ENCODE assay signal across 25 mouse cellular contexts in the genomic region with DNA sequence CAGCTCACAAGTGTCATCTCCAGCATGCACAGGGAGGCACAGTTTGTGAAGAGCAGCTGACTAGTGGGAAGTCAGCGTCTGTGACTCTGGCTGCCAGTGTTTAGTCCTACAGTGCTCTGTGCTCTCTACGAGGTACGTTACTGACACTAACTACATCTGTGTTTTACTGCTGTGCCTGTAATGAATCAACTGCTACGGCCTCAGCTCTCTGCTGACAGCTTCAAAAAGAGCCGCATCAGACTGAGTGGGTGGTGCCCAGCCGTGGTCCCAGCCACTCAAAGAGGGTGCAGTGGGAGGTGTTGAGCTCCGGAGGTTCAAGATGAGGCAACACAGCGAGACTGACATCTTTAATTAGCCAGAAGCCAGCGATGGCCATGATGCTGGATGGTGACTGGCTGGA. TPM values are rescaled to one million over a fixed set of nuclear protein-coding genes. Genes with fewer than 3 reads are reported as not detected.
A peak's percentile ranks its signal among the peaks of the same experiment; 100 is the strongest.
DNase-seq lines count a peak whose midpoint lies in the region; ATAC-seq lines count a peak whose summit lies in the region.
"Had no signal": no experiment of that assay in that cellular context is flagged by ENCODE, and none has a peak within 500 bp of the region (broad histone marks: within the 10 kb centered on the region; RNA-seq: fewer than 3 reads in every experiment).

No protein-coding gene starts in this region.

- DNase-seq in heart, adult 11 months: peak; percentile 91
- DNase-seq in kidney, postnatal 10 days: peak; percentile 28
- peak; percentile 71 for DNase-seq in MN1 (ENCODE audit: low spot score)
- peak; percentile 71 to 88 for DNase-seq in layer of hippocampus, adult 18-20 months (ENCODE audit: low spot score in 2 of 2)
- no peak for DNase-seq in lung, adult 18-20 months
- no peak for DNase-seq in lung, postnatal 25 days (ENCODE audit: low spot score)

- H3K4me1 ChIP-seq in heart, embryonic 12.5 days (replicated peaks): peaks cover 31% of the 10 kb centered on the region
- H3K4me1 ChIP-seq in kidney, embryonic 16.5 days (ENCODE audit: insufficient read depth, low read length): peaks cover 27% of the 10 kb centered on the region

- ATAC-seq in heart, embryonic 12.5 days (ENCODE audit: insufficient number of reproducible peaks, low FRiP score): no peak
- no peak for ATAC-seq in kidney, embryonic 16.5 days (ENCODE audit: low FRiP score, low TSS enrichment)
- ATAC-seq: forebrain, embryonic 15.5 days; hindbrain, embryonic 16.5 days; midbrain, embryonic 15.5 days had no signal

- H3K4me3 ChIP-seq in heart, embryonic 12.5 days: no peak overlapping the region
- H3K4me3 ChIP-seq in kidney, embryonic 16.5 days (ENCODE audit: low read length): no peak overlapping the region
- H3K4me3 ChIP-seq: embryonic facial prominence, embryonic 15.5 days; forebrain, embryonic 15.5 days; hindbrain, embryonic 10.5 days; intestine, embryonic 15.5 days; left cerebral cortex, adult 2 months; liver, embryonic 13.5 days; lung, embryonic 15.5 days; midbrain, embryonic 15.5 days had no signal

- no peaks in the 10 kb centered on the region for H3K9me3 ChIP-seq in heart, embryonic 12.5 days (replicated peaks)
- H3K9me3 ChIP-seq in kidney, embryonic 16.5 days (ENCODE audit: low read length): no peaks in the 10 kb centered on the region
- H3K9me3 ChIP-seq: embryonic facial prominence, embryonic 15.5 days; forebrain, embryonic 15.5 days; G1E; hindbrain, embryonic 10.5 days; intestine, embryonic 15.5 days; liver, embryonic 13.5 days; lung, embryonic 15.5 days; midbrain, embryonic 15.5 days had no signal

- whole genome bisulfite sequencing in heart, embryonic 12.5 days: 56% methylated on average over 9 of the region's 9 CpGs
- WGBS in kidney, embryonic 16.5 days: 27% methylated on average over 9 of the region's 9 CpGs

- H3K36me3 ChIP-seq in heart, embryonic 12.5 days: peaks cover 77% of the 10 kb centered on the region
- H3K36me3 ChIP-seq in kidney, embryonic 16.5 days (ENCODE audit: insufficient read depth, low read length): peaks cover 64% of the 10 kb centered on the region
- H3K36me3 ChIP-seq: G1E had no signal

- no peaks in the 10 kb centered on the region for H3K27me3 ChIP-seq in heart, embryonic 12.5 days (replicated peaks)
- H3K27me3 ChIP-seq in kidney, embryonic 16.5 days (ENCODE audit: insufficient read depth, low read length): no peaks in the 10 kb centered on the region
- H3K27me3 ChIP-seq: CH12.LX; embryonic facial prominence, embryonic 15.5 days; forebrain, embryonic 15.5 days; intestine, embryonic 15.5 days; lung, embryonic 15.5 days; midbrain, embryonic 15.5 days had no signal

- no peak overlapping the region for H3K4me2 ChIP-seq in heart, embryonic 12.5 days
- no peak overlapping the region for H3K4me2 ChIP-seq in kidney, embryonic 16.5 days (replicated peaks; ENCODE audit: low read depth, low read length)
- H3K4me2 ChIP-seq: embryonic facial prominence, embryonic 15.5 days; forebrain, embryonic 15.5 days; intestine, embryonic 15.5 days; liver, embryonic 13.5 days; lung, embryonic 15.5 days; midbrain, embryonic 15.5 days had no signal

- H3K9ac ChIP-seq in heart, embryonic 12.5 days: no peak overlapping the region
- H3K9ac ChIP-seq in kidney, embryonic 16.5 days (replicated peaks; ENCODE audit: low read length): no peak overlapping the region
- H3K9ac ChIP-seq: embryonic facial prominence, embryonic 15.5 days; forebrain, embryonic 15.5 days; intestine, embryonic 15.5 days; liver, embryonic 13.5 days; lung, embryonic 15.5 days; midbrain, embryonic 15.5 days had no signal

- no peak overlapping the region for H3K27ac ChIP-seq in heart, embryonic 12.5 days (ENCODE audit: poor library complexity, severe bottlenecking)
- H3K27ac ChIP-seq in kidney, embryonic 16.5 days (ENCODE audit: low read length): no peak overlapping the region
- H3K27ac ChIP-seq: embryonic facial prominence, embryonic 15.5 days; forebrain, embryonic 15.5 days; hindbrain, embryonic 10.5 days; intestine, embryonic 15.5 days; left cerebral cortex, adult 2 months; liver, embryonic 13.5 days; lung, embryonic 15.5 days; midbrain, embryonic 15.5 days had no signal

RNA-seq across cellular contexts. Expression of gene Ctrb1, which starts 21.3 kb away (rescaled TPM):
- polyA plus RNA-seq in heart, embryonic 12.5 days (2016; fragmentation: Nextera tagmentation; extraction: Ambion mirVana): not detected in 2 replicates
- polyA plus RNA-seq in kidney, embryonic 16.5 days (2015; fragmentation: Nextera tagmentation; extraction: Ambion mirVana): 0.35 TPM in 1 of 2 replicates, not detected in the other
- not detected for total RNA-seq in layer of hippocampus, adult 18-20 months (2021)
- total RNA-seq: CH12.LX; common myeloid progenitor, adult 5-6 weeks; G1E; gastrocnemius, postnatal 36 days; left cerebral cortex, adult 2 months; left cerebral cortex, postnatal 36 days; megakaryocyte-erythroid progenitor cell, adult 5-6 weeks; neutrophil, adult 5-6 weeks had no signal
- polyA plus RNA-seq: forebrain, embryonic 15.5 days; G1E; heart, postnatal 0 days; hindbrain, embryonic 10.5 days; hindbrain, embryonic 16.5 days had no signal

RNA-seq across cellular contexts. Expression of gene Bcar1, which starts 31.5 kb away (rescaled TPM):
- 46.4 and 47.2 TPM in 2 replicates for polyA plus RNA-seq in heart, embryonic 12.5 days (2016; fragmentation: Nextera tagmentation; extraction: Ambion mirVana)
- 49.6 and 60.1 TPM in 2 replicates for polyA plus RNA-seq in kidney, embryonic 16.5 days (2015; fragmentation: Nextera tagmentation; extraction: Ambion mirVana)
- 10 to 100 TPM; 61.4 to 63.7 TPM for total RNA-seq in layer of hippocampus, adult 18-20 months (2021)
- total RNA-seq: common myeloid progenitor, adult 5-6 weeks; megakaryocyte-erythroid progenitor cell, adult 5-6 weeks had no signal

Comparison
In these comparisons a context has a peak if more than half of its experiments do, and no peak if none do; other contexts are left out.
1. DNase-seq: peak in heart, adult 11 months (single experiment), kidney, postnatal 10 days (single experiment), MN1 (single experiment) and layer of hippocampus, adult 18-20 months (2 of 2); none in lung, adult 18-20 months (0 of 2) and lung, postnatal 25 days (single experiment).